Mouse (Mus musculus): ENCODE results near the gene Kcns1. TPM values are rescaled to one million over a fixed set of nuclear protein-coding genes. Genes with fewer than 3 reads are reported as not detected.
A peak's percentile ranks its signal among the peaks of the same experiment; 100 is the strongest.

The Kcns1 gene
- polyA plus RNA-seq, 1 experiment from 2014 or later, result 0.45 TPM

GRCm38 (mm10) chr2:164158838-164159237 is 12.1 kb downstream of the Kcns1 start:
- Histone ChIP-seq H3K27ac (ENCODE audit: low read length) (no peak overlapping the region), H3K4me2 (ENCODE audit: low read depth, low read length) (no peak overlapping the region), H3K4me1 (ENCODE audit: control insufficient read depth, insufficient read depth, low read length) (no peaks in the 10 kb centered on the region), H3K9me3 (ENCODE audit: control insufficient read depth, low read length) (no peaks in the 10 kb centered on the region), H3K4me3 (ENCODE audit: low read length) (no peak overlapping the region), H3K27me3 (replicated peaks; ENCODE audit: control insufficient read depth, insufficient read depth, low read length) (no peaks in the 10 kb centered on the region), H3K36me3 (ENCODE audit: control insufficient read depth, insufficient read depth, low read length) (no peaks in the 10 kb centered on the region), H3K9ac (ENCODE audit: low read depth, low read length) (no peak overlapping the region)
- WGBS, result 81% methylated on average over 2 of the region's 2 CpGs
- no peak for ATAC-seq

GRCm38 (mm10) chr2:164156158-164156557 is 14.8 kb downstream of the Kcns1 start:
- no peak for ATAC-seq
- Histone ChIP-seq H3K27ac (ENCODE audit: low read length) (no peak overlapping the region), H3K27me3 (replicated peaks; ENCODE audit: control insufficient read depth, insufficient read depth, low read length) (no peaks in the 10 kb centered on the region), H3K4me2 (ENCODE audit: low read depth, low read length) (no peak overlapping the region), H3K36me3 (ENCODE audit: control insufficient read depth, insufficient read depth, low read length) (no peaks in the 10 kb centered on the region), H3K4me1 (ENCODE audit: control insufficient read depth, insufficient read depth, low read length) (no peaks in the 10 kb centered on the region), H3K9ac (ENCODE audit: low read depth, low read length) (no peak overlapping the region), H3K4me3 (ENCODE audit: low read length) (no peak overlapping the region), H3K9me3 (ENCODE audit: control insufficient read depth, low read length) (no peaks in the 10 kb centered on the region)
- WGBS, result 85% methylated on average over 7 of the region's 7 CpGs

GRCm38 (mm10) chr2:164154007-164154406 is 16.9 kb downstream of the Kcns1 start:
- Histone ChIP-seq H3K9ac (ENCODE audit: low read depth, low read length) (no peak overlapping the region), H3K27ac (ENCODE audit: low read length) (no peak overlapping the region), H3K4me2 (ENCODE audit: low read depth, low read length) (no peak overlapping the region), H3K36me3 (ENCODE audit: control insufficient read depth, insufficient read depth, low read length) (no peaks in the 10 kb centered on the region), H3K4me3 (ENCODE audit: low read length) (no peak overlapping the region), H3K9me3 (ENCODE audit: control insufficient read depth, low read length) (no peaks in the 10 kb centered on the region), H3K4me1 (ENCODE audit: control insufficient read depth, insufficient read depth, low read length) (no peaks in the 10 kb centered on the region), H3K27me3 (replicated peaks; ENCODE audit: control insufficient read depth, insufficient read depth, low read length) (no peaks in the 10 kb centered on the region)
- WGBS, result 90% methylated on average over 10 of the region's 10 CpGs
- no peak for ATAC-seq

- Histone ChIP-seq H3K27me3 (replicated peaks; ENCODE audit: control insufficient read depth, insufficient read depth, low read length) (no peaks in the 10 kb centered on the region), H3K4me2 (ENCODE audit: low read depth, low read length) (no peak overlapping the region), H3K4me1 (ENCODE audit: control insufficient read depth, insufficient read depth, low read length) (no peaks in the 10 kb centered on the region), H3K27ac (ENCODE audit: low read length) (no peak overlapping the region), H3K4me3 (ENCODE audit: low read length) (no peak overlapping the region), H3K9me3 (ENCODE audit: control insufficient read depth, low read length) (no peaks in the 10 kb centered on the region), H3K9ac (ENCODE audit: low read depth, low read length) (no peak overlapping the region), H3K36me3 (ENCODE audit: control insufficient read depth, insufficient read depth, low read length) (no peaks in the 10 kb centered on the region)
- no peak for ATAC-seq
- WGBS, result 91% methylated on average over 11 of the region's 11 CpGs
Measured at GRCm38 (mm10) chr2:164152341-164152740, 18.6 kb downstream of the Kcns1 start.

GRCm38 (mm10) chr2:164150086-164150760 is 20.7 kb downstream of the Kcns1 start:
- Histone ChIP-seq H3K36me3 (ENCODE audit: control insufficient read depth, insufficient read depth, low read length) (no peaks in the 10 kb centered on the region), H3K4me1 (ENCODE audit: control insufficient read depth, insufficient read depth, low read length) (no peaks in the 10 kb centered on the region), H3K9me3 (ENCODE audit: control insufficient read depth, low read length) (no peaks in the 10 kb centered on the region), H3K4me3 (ENCODE audit: low read length) (no peak overlapping the region), H3K27me3 (replicated peaks; ENCODE audit: control insufficient read depth, insufficient read depth, low read length) (no peaks in the 10 kb centered on the region), H3K27ac (ENCODE audit: low read length) (0 out of 2 replicates have a peak overlapping the region, but pooled peaks have one; percentile 20), H3K4me2 (ENCODE audit: low read depth, low read length) (no peak overlapping the region), H3K9ac (ENCODE audit: low read depth, low read length) (no peak overlapping the region; the same call in 1 of the 2 replicates)
- WGBS, result 48% methylated on average over 14 of the region's 14 CpGs
- no peak for ATAC-seq

GRCm38 (mm10) chr2:164146556-164146955 is 24.4 kb downstream of the Kcns1 start:
- ATAC-seq, result no peak
- 92% methylated on average over 12 of the region's 12 CpGs for WGBS
- Histone ChIP-seq H3K9ac (ENCODE audit: low read depth, low read length) (no peak overlapping the region), H3K27me3 (replicated peaks; ENCODE audit: control insufficient read depth, insufficient read depth, low read length) (no peaks in the 10 kb centered on the region), H3K9me3 (ENCODE audit: control insufficient read depth, low read length) (no peaks in the 10 kb centered on the region), H3K36me3 (ENCODE audit: control insufficient read depth, insufficient read depth, low read length) (no peaks in the 10 kb centered on the region), H3K4me2 (ENCODE audit: low read depth, low read length) (no peak overlapping the region), H3K27ac (ENCODE audit: low read length) (no peak overlapping the region), H3K4me3 (ENCODE audit: low read length) (no peak overlapping the region), H3K4me1 (ENCODE audit: control insufficient read depth, insufficient read depth, low read length) (no peaks in the 10 kb centered on the region)

GRCm38 (mm10) chr2:164144541-164144940 is 26.4 kb downstream of the Kcns1 start:
- 0 out of 2 replicates have a peak, but pooled peaks cover 5% of the 10 kb centered on the region for H3K4me1 ChIP-seq (ENCODE audit: control insufficient read depth, insufficient read depth, low read length)
- H3K4me3 ChIP-seq (ENCODE audit: low read length), result no peak overlapping the region
- peak; percentile 34; the same call in 1 of the 2 replicates for ATAC-seq
- no peaks in the 10 kb centered on the region for H3K9me3 ChIP-seq (ENCODE audit: control insufficient read depth, low read length)
- no peak overlapping the region for H3K27ac ChIP-seq (ENCODE audit: low read length)
- no peaks in the 10 kb centered on the region for H3K27me3 ChIP-seq (replicated peaks; ENCODE audit: control insufficient read depth, insufficient read depth, low read length)
- no peak overlapping the region for H3K4me2 ChIP-seq (ENCODE audit: low read depth, low read length)
- H3K36me3 ChIP-seq (ENCODE audit: control insufficient read depth, insufficient read depth, low read length), result no peaks in the 10 kb centered on the region
- WGBS, result 75% methylated on average over 10 of the region's 10 CpGs
- H3K9ac ChIP-seq (ENCODE audit: low read depth, low read length), result no peak overlapping the region

GRCm38 (mm10) chr2:164144025-164144424 is 26.9 kb downstream of the Kcns1 start:
- no peaks in the 10 kb centered on the region for H3K36me3 ChIP-seq (ENCODE audit: control insufficient read depth, insufficient read depth, low read length)
- no peaks in the 10 kb centered on the region for H3K9me3 ChIP-seq (ENCODE audit: control insufficient read depth, low read length)
- H3K9ac ChIP-seq (ENCODE audit: low read depth, low read length), result no peak overlapping the region
- no peak overlapping the region for H3K4me3 ChIP-seq (ENCODE audit: low read length)
- H3K4me1 ChIP-seq (ENCODE audit: control insufficient read depth, insufficient read depth, low read length), result 0 out of 2 replicates have a peak, but pooled peaks cover 5% of the 10 kb centered on the region
- H3K27ac ChIP-seq (ENCODE audit: low read length), result no peak overlapping the region
- peak; percentile 67 for ATAC-seq
- WGBS, result 65% methylated on average over 6 of the region's 6 CpGs
- no peak overlapping the region for H3K4me2 ChIP-seq (ENCODE audit: low read depth, low read length)
- no peaks in the 10 kb centered on the region for H3K27me3 ChIP-seq (replicated peaks; ENCODE audit: control insufficient read depth, insufficient read depth, low read length)

GRCm38 (mm10) chr2:164142021-164142420 is 28.9 kb downstream of the Kcns1 start:
- 62% methylated on average over 10 of the region's 10 CpGs for WGBS

GRCm38 (mm10) chr2:164137754-164138153 is 33.2 kb downstream of the Kcns1 start:
- 39% methylated on average over 6 of the region's 6 CpGs for WGBS
- no peaks in the 10 kb centered on the region for H3K36me3 ChIP-seq (ENCODE audit: control insufficient read depth, insufficient read depth, low read length)
- no peak for ATAC-seq
- H3K27ac ChIP-seq (ENCODE audit: low read length), result peak overlapping the region; percentile 46; the same call in 1 of the 2 replicates
- H3K4me3 ChIP-seq (ENCODE audit: low read length), result no peak overlapping the region
- H3K4me1 ChIP-seq (ENCODE audit: control insufficient read depth, insufficient read depth, low read length), result peaks cover 22% of the 10 kb centered on the region
- no peaks in the 10 kb centered on the region for H3K27me3 ChIP-seq (replicated peaks; ENCODE audit: control insufficient read depth, insufficient read depth, low read length)
- no peaks in the 10 kb centered on the region for H3K9me3 ChIP-seq (ENCODE audit: control insufficient read depth, low read length)
- no peak overlapping the region for H3K4me2 ChIP-seq (ENCODE audit: low read depth, low read length)
- H3K9ac ChIP-seq (ENCODE audit: low read depth, low read length), result no peak overlapping the region

More at GRCm38 (mm10) chr2:164142021-164142420, 28.9 kb downstream of the Kcns1 start:
- Histone ChIP-seq H3K27me3 (replicated peaks; ENCODE audit: control insufficient read depth, insufficient read depth, low read length) (no peaks in the 10 kb centered on the region), H3K4me3 (ENCODE audit: low read length) (no peak overlapping the region), H3K9me3 (ENCODE audit: control insufficient read depth, low read length) (no peaks in the 10 kb centered on the region), H3K36me3 (ENCODE audit: control insufficient read depth, insufficient read depth, low read length) (no peaks in the 10 kb centered on the region), H3K4me2 (ENCODE audit: low read depth, low read length) (no peak overlapping the region), H3K4me1 (ENCODE audit: control insufficient read depth, insufficient read depth, low read length) (peaks cover 7% of the 10 kb centered on the region; the same call in 1 of the 2 replicates), H3K27ac (ENCODE audit: low read length) (no peak overlapping the region), H3K9ac (ENCODE audit: low read depth, low read length) (no peak overlapping the region)
- no peak for ATAC-seq
